Mouse (Mus musculus) CH12.LX (cell line): Measurements from ENCODE around the gene Vmn1r2. TPM values are rescaled to one million over a fixed set of nuclear protein-coding genes. Genes with fewer than 3 reads are reported as not detected.
"Not testable (repeated sequence)": the region's sequence is repeated elsewhere in the genome, so short reads cannot be mapped to it uniquely, and the experiment has no call there.

ENCODE experiments used
- DNase-seq: peaks from one replicate; pipeline ENCODE4 v3.0.0-alpha.2; 2013; ENCODE audit errors: extremely low read depth
- H3K27ac ChIP-seq: 2 replicates; pipeline ENCODE4 v1.5.1; 2012; ENCODE audit warnings: low read depth, mild to moderate bottlenecking, control low read depth, moderate library complexity; ENCODE audit not compliant: insufficient read depth
- H3K27me3 ChIP-seq: replicated peaks from 2 replicates; pipeline ENCODE3; 2012; ENCODE audit warnings: inconsistent platforms
- H3K36me3 ChIP-seq, 2 experiments: replicated peaks in 1 of 2; 2 replicates each; pipeline versions ENCODE3 to v1.6.1; 2012; ENCODE audit warnings: inconsistent platforms in 1 of 2, low read length in 1 of 2, mild to moderate bottlenecking in 1 of 2, mixed read lengths in 1 of 2, moderate library complexity in 1 of 2; ENCODE audit not compliant: control insufficient read depth in 1 of 2, insufficient read depth in 1 of 2
- H3K4me1 ChIP-seq, 2 experiments: 2 replicates each; pipeline ENCODE4 v1.6.1; 2012; ENCODE audit warnings: inconsistent platforms in 1 of 2, moderate library complexity in 1 of 2; ENCODE audit not compliant: insufficient read depth in 2 of 2, control insufficient read depth in 1 of 2
- H3K4me2 ChIP-seq: 2 replicates; pipeline ENCODE4 v1.6.1; 2012; ENCODE audit warnings: low read depth, mild to moderate bottlenecking, control low read depth; ENCODE audit not compliant: poor library complexity, insufficient read depth, severe bottlenecking
- H3K4me3 ChIP-seq, 3 experiments: fragments of 150-350 bp in 1 of 3; sonication (generic) in 1 of 3; replicated peaks in 1 of 3; 2 replicates each; pipeline versions ENCODE3 to v1.5.1; 2011 to 2012; ENCODE audit warnings: low read depth in 2 of 3, low read length in 2 of 3, mild to moderate bottlenecking in 2 of 3, moderate library complexity in 2 of 3, control low read depth in 1 of 3, improper control_type of control experiment in 1 of 3, inconsistent platforms in 1 of 3, mixed read lengths in 1 of 3; ENCODE audit not compliant: poor library complexity in 1 of 3
- H3K79me2 ChIP-seq: replicated peaks from 2 replicates; pipeline ENCODE4 v1.6.1; 2012; ENCODE audit warnings: mild to moderate bottlenecking, moderate library complexity; ENCODE audit not compliant: control insufficient read depth, poor library complexity, insufficient read depth, severe bottlenecking; ENCODE audit errors: extremely low read depth
- H3K9ac ChIP-seq: 2 replicates; pipeline ENCODE4 v1.6.1; 2012; ENCODE audit warnings: low read depth, mild to moderate bottlenecking, control low read depth, moderate library complexity; ENCODE audit not compliant: insufficient read depth
- H3K9me3 ChIP-seq: replicated peaks from 2 replicates; pipeline ENCODE3; 2012; ENCODE audit warnings: low read length, inconsistent platforms, mixed read lengths
- BHLHE40 ChIP-seq: IDR thresholded peaks from 2 replicates; pipeline ENCODE4 v1.6.1; 2011; ENCODE audit warnings: mild to moderate bottlenecking, low read depth, low read length, improper control_type of control experiment
- CHD1 ChIP-seq: IDR thresholded peaks from 2 replicates; pipeline ENCODE4 v1.6.1; 2012; ENCODE audit warnings: low read depth, low read length, improper control_type of control experiment, inconsistent platforms
- KAT2A ChIP-seq: IDR thresholded peaks from 2 replicates; pipeline ENCODE4 v1.6.1; 2012; ENCODE audit warnings: low read length, improper control_type of control experiment, inconsistent platforms; ENCODE audit not compliant: insufficient replicate concordance
- MYC ChIP-seq: IDR thresholded peaks from 2 replicates; pipeline ENCODE4 v1.6.1; 2011; ENCODE audit warnings: low read depth, mild to moderate bottlenecking, improper control_type of control experiment, low read length
- NRF1 ChIP-seq: IDR thresholded peaks from 2 replicates; pipeline ENCODE4 v1.6.1; 2014; ENCODE audit warnings: low read depth, mild to moderate bottlenecking, inconsistent platforms, low read length, improper control_type of control experiment, moderate library complexity
- TCF12 ChIP-seq: IDR thresholded peaks from 2 replicates; pipeline ENCODE4 v1.6.1; 2014; ENCODE audit warnings: low read depth, mild to moderate bottlenecking, inconsistent platforms, low read length, improper control_type of control experiment
- USF2 ChIP-seq: conservative IDR thresholded peaks from 2 replicates; pipeline ENCODE4 v1.6.1; 2011; ENCODE audit warnings: low read depth, low read length, improper control_type of control experiment
- ZC3H11A ChIP-seq: IDR thresholded peaks from 2 replicates; pipeline ENCODE4 v1.6.1; 2012; ENCODE audit warnings: low read depth, mild to moderate bottlenecking, inconsistent platforms, low read length, improper control_type of control experiment
- ZKSCAN1 ChIP-seq: IDR thresholded peaks from 2 replicates; pipeline ENCODE4 v1.6.1; 2012; ENCODE audit warnings: low read depth, inconsistent platforms, low read length, improper control_type of control experiment, borderline replicate concordance
- ZNF384 ChIP-seq: IDR thresholded peaks from 2 replicates; pipeline ENCODE4 v1.6.1; 2012; ENCODE audit warnings: low read depth, low read length, improper control_type of control experiment, inconsistent platforms
- dilution Hi-C: fragments of 300-500 bp; cut with MboI; formaldehyde crosslinking; loops from 2 replicates; pipeline ENCODE4 v1.14.3; 2020; ENCODE audit warnings: low sequenced_read_pairs; ENCODE audit not compliant: extremely low pct_unique_long_range_greater_than_20kb, extremely low pct_ligation_motif_present
- in situ Hi-C: fragments of 300-500 bp; cut with MboI; formaldehyde crosslinking; loops from 3 replicates; pipeline ENCODE4 v1.14.3; 2019; ENCODE audit warnings: low sequenced_read_pairs, low pct_ligation_motif_present, low pct_unique_long_range_greater_than_20kb, mixed read lengths
- polyA plus RNA-seq: library from polyadenylated mRNA; unstranded; fragments of >175 nt; gene quantifications from 2 replicates; pipeline ENCODE4 v1.2.1, GENCODE M21; 2012; ENCODE audit warnings: low read depth; ENCODE audit not compliant: insufficient read length
- total RNA-seq, 2 experiments: library from RNA; depleted of rRNA; stranded (reverse); fragments of 300-350 nt in 1 of 2; fragments of >200 nt in 1 of 2; gene quantifications; 2 replicates each; pipeline ENCODE4 v1.2.3; 2012 to 2014

The Vmn1r2 gene
- total and polyA plus RNA-seq, 3 experiments, result not detected

GRCm38 (mm10) chr4:3165046-3165445, 2.1 kb upstream of the Vmn1r2 start:
- no peak overlapping the region for H3K27ac ChIP-seq
- TF ChIP-seq TCF12 (no peak), ZKSCAN1 (no peak), ZNF384 (no peak), ZC3H11A (no peak), MYC (no peak), BHLHE40 (no peak), USF2 (no peak), NRF1 (no peak), CHD1 (no peak), KAT2A (no peak)
- dilution Hi-C loops (no loop called here), in situ Hi-C loops (no loop called here)
- DNase-seq, result no peak
- no peaks in the 10 kb centered on the region for H3K79me2 ChIP-seq
- H3K9me3 ChIP-seq, result no peaks in the 10 kb centered on the region
- H3K36me3 ChIP-seq, result no peaks in the 10 kb centered on the region
- H3K9ac ChIP-seq, result no peak overlapping the region
- H3K4me3 ChIP-seq, result no peak overlapping the region
- no peaks in the 10 kb centered on the region for H3K27me3 ChIP-seq
- no peaks in the 10 kb centered on the region for H3K4me1 ChIP-seq
- no peak overlapping the region for H3K4me2 ChIP-seq

- in situ Hi-C loops, H3K36me3 ChIP-seq, DNase-seq, H3K9ac ChIP-seq, H3K4me2 ChIP-seq, H3K79me2 ChIP-seq, H3K4me3 ChIP-seq, H3K9me3 ChIP-seq, H3K27me3 ChIP-seq, H3K27ac ChIP-seq, dilution Hi-C loops, H3K4me1 ChIP-seq: not testable (repeated sequence)
These were observed 7.5 kb downstream of the Vmn1r2 start for GRCm38 (mm10) chr4:3174586-3174985.

- H3K27ac ChIP-seq, H3K4me3 ChIP-seq, H3K4me2 ChIP-seq, H3K27me3 ChIP-seq, DNase-seq, H3K9ac ChIP-seq, H3K36me3 ChIP-seq, H3K79me2 ChIP-seq, H3K4me1 ChIP-seq, in situ Hi-C loops, dilution Hi-C loops, H3K9me3 ChIP-seq: not testable (repeated sequence)
These were observed 8.6 kb downstream of the Vmn1r2 start for GRCm38 (mm10) chr4:3175756-3176155.

DNA sequence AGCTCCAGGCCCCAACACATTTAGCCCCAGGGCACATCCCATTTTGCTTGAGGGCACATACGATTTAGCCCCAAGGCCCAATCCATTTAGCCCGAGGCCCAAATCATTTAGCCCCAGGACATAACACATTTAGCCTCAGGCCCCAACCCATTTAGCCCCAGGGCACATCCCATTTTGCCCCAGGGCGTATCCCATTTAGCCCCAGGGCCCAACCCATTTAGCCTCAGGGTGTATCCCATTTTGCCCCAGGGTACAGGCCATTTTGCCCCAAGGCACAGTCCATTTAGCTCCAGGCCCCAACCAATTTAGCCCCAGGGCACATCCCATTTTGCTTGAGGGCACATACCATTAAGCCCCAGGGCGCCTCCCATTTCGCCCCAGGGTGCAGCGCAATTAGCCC, 9.1 kb downstream of the Vmn1r2 start:
- H3K4me2 ChIP-seq, H3K9me3 ChIP-seq, DNase-seq, H3K36me3 ChIP-seq, in situ Hi-C loops, H3K9ac ChIP-seq, dilution Hi-C loops, H3K27me3 ChIP-seq, H3K79me2 ChIP-seq, H3K4me1 ChIP-seq, H3K4me3 ChIP-seq, H3K27ac ChIP-seq: not testable (repeated sequence)

DNA sequence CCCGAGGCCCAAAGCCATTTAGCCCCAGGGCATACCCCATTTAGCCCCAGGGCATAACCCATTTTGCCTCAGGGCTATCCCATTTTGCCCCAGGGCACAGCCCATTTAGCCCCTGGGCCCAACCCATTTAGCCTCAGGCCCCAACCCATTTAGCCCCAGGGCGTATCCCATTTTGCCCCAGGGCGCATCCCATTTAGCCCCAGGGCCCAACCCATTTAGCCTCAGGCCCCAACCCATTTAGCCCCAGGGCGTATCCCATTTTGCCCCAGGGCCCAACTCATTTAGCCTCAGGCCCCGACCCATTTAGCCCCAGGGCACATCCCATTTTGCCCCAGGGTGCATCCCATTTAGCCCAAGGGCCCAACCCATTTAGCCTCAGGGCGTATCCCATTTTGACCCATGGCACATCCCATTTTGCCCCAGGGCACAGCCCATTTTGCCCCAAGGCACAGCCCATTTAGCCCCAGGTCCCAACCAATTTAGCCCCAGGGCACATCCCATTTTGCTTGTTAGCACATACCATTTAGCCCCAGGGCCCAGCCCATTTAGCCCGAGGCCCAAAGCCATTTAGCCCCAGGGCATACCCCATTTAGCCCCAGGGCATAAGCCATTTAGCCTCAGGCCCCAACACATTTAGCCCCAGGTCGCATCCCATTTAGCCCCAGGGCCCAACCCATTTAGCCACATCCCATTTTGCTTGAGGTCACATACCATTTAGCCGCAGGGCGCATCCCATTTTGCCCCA, 9.8 kb downstream of the Vmn1r2 start:
- H3K27ac ChIP-seq, H3K4me3 ChIP-seq, H3K4me1 ChIP-seq, in situ Hi-C loops, H3K9ac ChIP-seq, dilution Hi-C loops, H3K27me3 ChIP-seq, H3K4me2 ChIP-seq, H3K9me3 ChIP-seq, DNase-seq, H3K36me3 ChIP-seq, H3K79me2 ChIP-seq: not testable (repeated sequence)
